Mouse (Mus musculus) MEL (cell line): ENCODE measurements around the gene Tnks1bp1. TPM values are rescaled to one million over a fixed set of nuclear protein-coding genes. Genes with fewer than 3 reads are reported as not detected.

Source experiments
- DNase-seq: peaks from one replicate; pipeline ENCODE4 v3.0.0; 2011; ENCODE audit warnings: low read depth, low spot score
- H3K27ac ChIP-seq: 2 replicates; pipeline ENCODE4 v1.5.1; 2012; ENCODE audit warnings: low read depth, mild to moderate bottlenecking, control low read depth, low read length, moderate library complexity; ENCODE audit not compliant: control insufficient read depth
- H3K27me3 ChIP-seq, 2 experiments: fragments of 150-350 bp in 1 of 2; sonication (generic) in 1 of 2; 2 replicates each; pipeline ENCODE4 v1.6.1; 2012; ENCODE audit warnings: low read length in 2 of 2, mild to moderate bottlenecking in 2 of 2, improper control_type of control experiment in 1 of 2, moderate library complexity in 1 of 2; ENCODE audit not compliant: insufficient read depth in 2 of 2, control insufficient read depth in 1 of 2
- H3K36me3 ChIP-seq, 2 experiments: 2 replicates each; pipeline ENCODE4 v1.6.1; 2012 to 2014; ENCODE audit warnings: low read length in 2 of 2, improper control_type of control experiment in 1 of 2, inconsistent platforms in 1 of 2, mild to moderate bottlenecking in 1 of 2; ENCODE audit not compliant: insufficient read depth in 2 of 2, control insufficient read depth in 1 of 2
- H3K4me1 ChIP-seq, 2 experiments: fragments of 150-350 bp in 1 of 2; sonication (generic) in 1 of 2; 2 replicates each; pipeline ENCODE4 v1.6.1; 2012; ENCODE audit warnings: low read length in 2 of 2, improper control_type of control experiment in 1 of 2, mild to moderate bottlenecking in 1 of 2; ENCODE audit not compliant: insufficient read depth in 2 of 2, control insufficient read depth in 1 of 2
- H3K4me3 ChIP-seq, 2 experiments: fragments of 150-350 bp in 1 of 2; sonication (generic) in 1 of 2; 2 replicates each; pipeline ENCODE4 v1.5.1; 2012; ENCODE audit warnings: low read depth in 2 of 2, low read length in 2 of 2, mild to moderate bottlenecking in 2 of 2, moderate library complexity in 2 of 2, control low read depth in 1 of 2, improper control_type of control experiment in 1 of 2; ENCODE audit not compliant: control insufficient read depth in 1 of 2, insufficient read depth in 1 of 2
- H3K79me2 ChIP-seq: 2 replicates; pipeline ENCODE4 v1.6.1; 2012; ENCODE audit warnings: mild to moderate bottlenecking, low read length, moderate library complexity; ENCODE audit not compliant: control insufficient read depth, poor library complexity, insufficient read depth
- H3K9ac ChIP-seq: 2 replicates; pipeline ENCODE4 v1.6.1; 2012; ENCODE audit warnings: low read depth, mild to moderate bottlenecking, control low read depth, low read length, moderate library complexity; ENCODE audit not compliant: control insufficient read depth, poor library complexity, severe bottlenecking
- H3K9me3 ChIP-seq: fragments of 150-350 bp; sonication (generic); replicated peaks from 2 replicates; pipeline ENCODE4 v1.6.1; 2012; ENCODE audit warnings: mild to moderate bottlenecking, low read length, improper control_type of control experiment, moderate library complexity; ENCODE audit not compliant: insufficient read depth
- ELF1 ChIP-seq: IDR thresholded peaks from 2 replicates; pipeline ENCODE4 v1.6.1; 2014; ENCODE audit warnings: low read depth, mild to moderate bottlenecking, inconsistent platforms, low read length, improper control_type of control experiment, moderate library complexity
- EP300 ChIP-seq, 2 experiments: IDR thresholded peaks; 2 replicates each; pipeline ENCODE4 v1.6.1; 2011; ENCODE audit warnings: improper control_type of control experiment in 2 of 2, low read length in 2 of 2, low read depth in 1 of 2, mild to moderate bottlenecking in 1 of 2
- GABPA ChIP-seq: IDR thresholded peaks from 2 replicates; pipeline ENCODE4 v1.6.1; 2012; ENCODE audit warnings: low read depth, mild to moderate bottlenecking, inconsistent platforms, low read length, improper control_type of control experiment, moderate library complexity
- MAZ ChIP-seq: IDR thresholded peaks from 2 replicates; pipeline ENCODE4 v1.6.1; 2012; ENCODE audit warnings: low read depth, mild to moderate bottlenecking, inconsistent platforms, low read length, improper control_type of control experiment
- MEF2A ChIP-seq: IDR thresholded peaks from 2 replicates; pipeline ENCODE4 v1.6.1; 2014; ENCODE audit warnings: low read depth, mild to moderate bottlenecking, inconsistent platforms, low read length, improper control_type of control experiment; ENCODE audit not compliant: poor library complexity, insufficient replicate concordance, severe bottlenecking; ENCODE audit errors: extremely low read depth
- MYB ChIP-seq: IDR thresholded peaks from 2 replicates; pipeline ENCODE4 v1.6.1; 2011; ENCODE audit warnings: mild to moderate bottlenecking, low read depth, low read length, improper control_type of control experiment
- MYC ChIP-seq: IDR thresholded peaks from 2 replicates; pipeline ENCODE4 v1.6.1; 2011; ENCODE audit warnings: low read depth, mild to moderate bottlenecking, low read length, improper control_type of control experiment, moderate library complexity
- NELFE ChIP-seq: IDR thresholded peaks from 2 replicates; pipeline ENCODE4 v1.6.1; 2011; ENCODE audit warnings: low read depth, low read length, improper control_type of control experiment
- POLR2AphosphoS2 ChIP-seq: IDR thresholded peaks from 2 replicates; pipeline ENCODE4 v1.6.1; 2011; ENCODE audit warnings: low read length, improper control_type of control experiment
- POLR2AphosphoS5 ChIP-seq: IDR thresholded peaks from 2 replicates; pipeline ENCODE4 v1.6.1; 2012; ENCODE audit warnings: low read depth, borderline replicate concordance, mild to moderate bottlenecking, inconsistent platforms, low read length, moderate library complexity, mixed read lengths
- SMC3 ChIP-seq: IDR thresholded peaks from 2 replicates; pipeline ENCODE4 v1.6.1; 2011; ENCODE audit warnings: low read depth, low read length, improper control_type of control experiment
- TBP ChIP-seq: IDR thresholded peaks from 2 replicates; pipeline ENCODE4 v1.8.0; 2011; ENCODE audit warnings: low read depth, low read length, improper control_type of control experiment
- TCF12 ChIP-seq: IDR thresholded peaks from 2 replicates; pipeline ENCODE4 v1.6.1; 2014; ENCODE audit warnings: low read depth, mild to moderate bottlenecking, inconsistent platforms, low read length, improper control_type of control experiment, moderate library complexity
- USF1 ChIP-seq: IDR thresholded peaks from 2 replicates; pipeline ENCODE4 v1.6.1; 2014; ENCODE audit warnings: low read depth, mild to moderate bottlenecking, inconsistent platforms, low read length, improper control_type of control experiment, moderate library complexity
- ZC3H11A ChIP-seq: IDR thresholded peaks from 2 replicates; pipeline ENCODE4 v1.6.1; 2012; ENCODE audit warnings: low read depth, mild to moderate bottlenecking, inconsistent platforms, low read length, improper control_type of control experiment
- ZNF384 ChIP-seq: IDR thresholded peaks from 2 replicates; pipeline ENCODE4 v1.6.1; 2012; ENCODE audit warnings: low read depth, mild to moderate bottlenecking, inconsistent platforms, low read length, improper control_type of control experiment
- polyA plus RNA-seq, 2 experiments: library from polyadenylated mRNA; stranded (reverse) in 1 of 2; unstranded in 1 of 2; fragments of >175 nt in 1 of 2; fragments of >200 nt in 1 of 2; gene quantifications; 2 replicates each; pipeline versions ENCODE4 v1.2.1 to v1.2.4; 2012; ENCODE audit warnings: low replicate concordance in 2 of 2, low read depth in 1 of 2; ENCODE audit not compliant: insufficient read length in 2 of 2, insufficient read depth in 1 of 2, missing spikeins in 1 of 2
- total RNA-seq: library from RNA; depleted of rRNA; stranded (reverse); fragments of 300-350 nt; gene quantifications from 2 replicates; pipeline ENCODE4 v1.2.3, GENCODE M21; 2012

Tnks1bp1 gene
- total and polyA plus RNA-seq, 3 experiments: 5.5 to 9.9 TPM; not detected in 1

- Histone ChIP-seq H3K36me3 (peaks cover 4 to 11% of the 10 kb centered on the region in 2 experiments; a peak in 3 of 4 replicates), H3K79me2 (no peaks in the 10 kb centered on the region; the same call in 1 of the 2 replicates), H3K9ac (no peak overlapping the region), H3K4me1 (peaks cover 0 to 4% of the 10 kb centered on the region in 2 experiments; a peak in 2 of 4 replicates), H3K9me3 (no peaks in the 10 kb centered on the region), H3K27me3 (no peaks in the 10 kb centered on the region), H3K4me3 (no peak overlapping the region), H3K27ac (no peak overlapping the region)
- DNase-seq: no peak
- TF ChIP-seq ZC3H11A (no peak), EP300 (IDR thresholded peaks at IDR 0.05; ENCODE audit: low read depth in 1 of 2, low read length in 2 of 2) (no peak), TBP (no peak), ELF1 (no peak), POLR2AphosphoS2 (no peak), ZNF384 (no peak), MAZ (no peak), GABPA (no peak)
Measured at GRCm38 (mm10) chr2:85046222-85046621, 1.6 kb upstream of the Tnks1bp1 start.

- Histone ChIP-seq H3K27ac (peak overlapping the region; percentile 12), H3K27me3 (no peaks in the 10 kb centered on the region), H3K9me3 (no peaks in the 10 kb centered on the region), H3K4me3 (no peak overlapping the region), H3K4me1 (peaks cover 0 to 4% of the 10 kb centered on the region in 2 experiments; a peak in 2 of 4 replicates), H3K79me2 (no peaks in the 10 kb centered on the region; the same call in 1 of the 2 replicates), H3K36me3 (peaks cover 4 to 8% of the 10 kb centered on the region in 2 experiments; a peak in 3 of 4 replicates), H3K9ac (peak overlapping the region; percentile 42)
- TF ChIP-seq MYB (no peak), MEF2A (no peak), USF1 (no peak), TCF12 (no peak), NELFE (no peak), POLR2AphosphoS5 (no peak), MAZ (no peak), SMC3 (no peak), MYC (no peak)
- no peak for DNase-seq
Measured at GRCm38 (mm10) chr2:85047081-85047480, 741 bp upstream of the Tnks1bp1 start.
